Mouse (Mus musculus) layer of hippocampus, postnatal 36 days (tissue): ENCODE measurements around the gene Ryr3. TPM values are rescaled to one million over a fixed set of nuclear protein-coding genes. Genes with fewer than 3 reads are reported as not detected.

ENCODE experiments used
- DNase-seq, 2 experiments: peaks; one replicate each; pipeline ENCODE4 v3.0.0; 2022
- total RNA-seq, 2 experiments: library from RNA; stranded (reverse); gene quantifications; 2 replicates each; pipeline ENCODE4 v1.2.3; 2021

The Ryr3 gene
- total RNA-seq, 2 experiments from 2014 or later: 70.0 to 81.5 TPM

DNA sequence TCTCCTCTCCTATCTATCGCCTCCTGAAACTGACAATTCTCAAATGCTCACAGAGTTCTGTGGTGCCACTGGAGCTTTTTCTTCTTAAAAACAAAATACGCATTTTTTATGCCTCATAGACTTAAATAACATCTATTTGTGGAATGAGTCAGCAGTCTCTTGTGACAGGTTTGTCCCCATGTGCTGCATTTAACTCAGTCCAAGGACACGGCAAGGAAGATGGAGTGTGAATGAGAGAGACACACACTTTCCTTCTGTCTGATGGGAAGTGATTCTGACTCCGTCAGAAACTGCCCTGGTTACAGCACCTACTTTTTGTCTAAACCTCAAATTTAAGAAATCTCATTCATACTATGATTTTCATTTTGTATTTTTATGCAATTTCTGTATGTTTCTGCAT is 306.3 kb downstream of the Ryr3 start:
- no peak for DNase-seq

GRCm38 (mm10) chr2:112909142-112909541 is 307.8 kb downstream of the Ryr3 start:
- no peak for DNase-seq

- DNase-seq: no peak
These were observed 316.1 kb downstream of the Ryr3 start for GRCm38 (mm10) chr2:112900747-112901146.

GRCm38 (mm10) chr2:112884456-112885114 is 332.3 kb downstream of the Ryr3 start:
- no peak for DNase-seq

GRCm38 (mm10) chr2:112881805-112882204 is 335.1 kb downstream of the Ryr3 start:
- DNase-seq: no peak

DNA sequence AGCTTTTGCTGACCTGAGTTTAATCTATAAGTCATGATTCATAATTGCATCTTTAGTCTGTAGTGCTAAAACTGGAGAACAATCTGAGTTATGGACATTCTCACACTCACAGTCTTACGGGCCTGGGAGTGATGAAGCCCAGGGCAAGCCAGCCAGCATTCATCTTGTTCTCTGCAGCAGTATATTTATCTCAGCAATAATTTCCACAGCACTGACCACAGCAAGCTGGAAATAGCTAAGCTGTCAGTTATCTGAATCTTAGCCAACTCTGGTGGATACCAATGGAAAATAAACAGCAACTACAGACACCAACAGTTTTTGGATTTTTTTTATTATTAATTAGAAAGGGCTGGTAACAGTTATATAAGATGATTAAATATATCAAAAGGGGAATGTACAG is 335.5 kb downstream of the Ryr3 start:
- no peak for DNase-seq

DNA sequence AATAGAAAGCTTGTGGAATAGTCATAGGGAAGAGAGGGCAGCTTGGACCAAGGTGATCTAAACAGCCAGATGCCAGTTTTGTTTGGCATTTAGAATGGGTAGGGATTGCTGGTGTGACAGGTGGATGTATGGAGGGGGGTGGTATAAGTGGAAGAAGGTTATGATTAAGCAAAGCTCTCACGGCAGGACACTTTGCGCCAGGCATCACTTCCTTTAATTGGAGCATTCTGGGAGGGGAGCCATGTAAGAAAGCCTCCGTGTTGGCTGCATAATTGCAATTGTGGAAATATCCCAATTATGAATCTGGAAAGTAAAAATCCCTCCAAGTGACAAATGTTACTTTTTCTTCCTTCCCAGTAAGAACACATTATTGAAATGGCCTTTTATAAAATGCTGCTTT is 339.5 kb downstream of the Ryr3 start:
- peak; percentile 8 to 18 for DNase-seq

GRCm38 (mm10) chr2:112866043-112866551 is 350.8 kb downstream of the Ryr3 start:
- DNase-seq: no peak

GRCm38 (mm10) chr2:112861792-112862191 is 355.1 kb downstream of the Ryr3 start:
- no peak for DNase-seq

DNA sequence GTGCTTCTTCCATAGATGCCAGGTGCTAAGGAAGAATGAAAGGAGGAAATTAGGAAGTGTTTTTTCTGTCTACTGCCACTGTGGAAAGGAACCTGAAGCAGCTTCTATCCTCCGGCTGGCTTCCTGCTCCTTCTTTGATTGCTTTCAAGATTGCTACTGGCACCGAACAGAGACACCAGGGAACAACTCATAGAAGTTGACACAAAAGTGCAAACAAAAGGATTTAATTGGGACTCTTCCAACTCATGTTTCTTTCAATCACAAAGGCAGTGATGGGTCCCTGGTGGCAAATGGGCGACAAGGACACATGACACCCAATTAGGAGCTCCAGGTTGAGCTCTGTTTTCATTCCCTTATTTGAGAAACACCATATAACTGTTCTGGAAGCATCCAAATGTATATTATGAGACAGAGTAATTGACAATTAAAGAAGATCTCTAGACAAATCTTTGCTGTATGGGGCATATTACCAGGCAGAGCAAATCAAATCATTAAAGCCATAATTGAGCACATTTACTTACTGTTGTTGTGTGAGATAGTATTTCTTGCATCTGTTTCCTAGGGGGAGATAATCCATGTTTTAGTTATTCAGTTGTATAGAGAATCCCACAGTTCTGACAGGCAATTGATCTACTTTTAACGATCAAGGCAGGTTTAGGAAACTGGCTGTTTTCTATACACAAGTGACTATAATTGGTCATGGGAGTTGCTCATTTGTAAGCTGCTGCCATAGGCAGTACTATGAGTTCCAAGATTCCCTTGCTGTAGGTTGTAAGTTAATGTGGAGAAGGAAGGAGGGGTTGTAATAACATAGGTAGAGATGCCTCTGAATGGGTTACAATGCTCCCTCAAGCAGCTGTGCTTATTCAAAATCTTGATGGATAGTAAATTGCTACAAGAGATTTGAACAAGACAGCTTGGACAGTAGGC is 371.0 kb downstream of the Ryr3 start:
- DNase-seq: no peak

- no peak for DNase-seq
These were observed 374.0 kb downstream of the Ryr3 start for GRCm38 (mm10) chr2:112842877-112843276.

DNA sequence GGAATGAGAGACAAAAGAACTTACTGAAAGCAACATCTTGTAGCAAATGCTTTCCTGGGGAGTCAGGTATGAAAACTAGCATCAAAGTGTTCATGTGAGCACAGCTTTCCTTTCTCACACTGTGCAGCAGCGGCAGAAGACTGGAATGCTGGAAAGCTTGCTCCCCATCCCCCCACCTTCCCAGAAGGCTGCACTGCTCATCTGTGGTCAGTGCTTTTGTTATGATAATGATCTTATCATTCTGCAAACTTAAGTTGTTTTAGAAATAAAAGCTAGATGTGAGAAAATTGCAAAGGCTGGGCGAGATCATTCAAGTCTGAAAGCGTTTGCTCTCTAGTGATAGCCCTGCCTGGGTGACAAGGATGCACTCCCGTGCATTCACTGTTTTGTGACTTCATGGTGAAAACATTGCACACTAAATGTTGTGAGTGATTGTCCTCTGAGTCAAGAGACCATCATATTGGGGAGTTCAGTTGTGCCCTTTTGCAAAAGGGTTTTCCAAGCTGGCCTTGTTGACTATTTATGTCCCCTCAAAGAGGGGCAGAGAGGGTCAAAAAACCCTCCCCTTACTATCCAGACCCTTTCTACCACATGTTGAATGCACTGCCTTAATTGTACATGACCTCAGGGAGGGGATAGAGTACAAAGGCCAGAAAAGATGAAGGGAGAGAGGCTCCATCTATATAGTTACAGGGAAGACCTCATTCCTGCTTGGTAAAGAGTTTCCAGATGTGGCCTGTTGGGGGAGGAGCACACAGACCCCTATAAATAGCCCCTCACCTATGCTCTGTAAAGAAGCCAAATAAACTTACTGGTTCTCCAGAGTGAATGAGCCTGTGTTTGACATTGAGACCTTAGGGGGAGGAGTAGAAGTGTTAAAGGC is 385.2 kb downstream of the Ryr3 start:
- no peak for DNase-seq

DNA sequence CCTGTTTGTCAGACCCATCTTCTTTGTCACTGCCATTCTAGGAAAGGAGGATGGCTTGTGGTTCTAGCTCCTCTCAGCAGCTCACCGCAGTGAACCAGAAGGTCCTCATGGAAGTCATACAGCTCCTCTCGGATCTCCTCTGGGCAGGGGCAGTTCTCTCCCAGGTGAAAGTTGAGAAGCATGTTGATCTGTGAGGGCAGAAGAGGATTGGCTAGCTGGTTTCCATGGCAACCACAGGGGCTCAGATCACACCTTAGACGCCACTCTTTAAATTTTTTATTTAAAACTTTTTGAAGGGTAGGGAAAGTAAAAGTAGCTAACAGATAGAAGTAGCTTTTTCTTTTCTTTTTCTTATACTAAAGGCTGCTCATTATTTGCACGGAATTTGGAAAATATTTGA is 390.3 kb downstream of the Ryr3 start:
- DNase-seq: no peak

DNA sequence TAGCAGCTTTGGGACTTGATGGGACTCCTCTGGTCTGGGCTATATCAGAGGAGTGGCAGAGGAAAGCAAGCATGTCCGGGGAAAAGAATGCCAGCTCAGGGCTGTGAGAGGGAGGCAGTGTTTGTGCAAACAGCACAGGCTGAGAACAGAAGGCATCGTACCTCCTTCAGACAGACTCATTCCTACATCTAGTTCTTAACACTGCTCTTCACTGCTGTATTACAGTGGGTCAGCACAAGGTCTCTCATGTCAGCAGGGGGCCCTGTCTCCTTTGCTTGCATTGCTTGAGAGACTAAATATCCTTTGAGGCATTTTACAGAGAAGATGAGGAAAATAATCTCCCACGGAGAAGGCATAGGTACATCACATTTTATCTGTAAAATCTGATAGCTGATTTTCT is 394.2 kb downstream of the Ryr3 start:
- DNase-seq: peak in 1 of 2 experiments; percentile 12

GRCm38 (mm10) chr2:112819059-112819458 is 397.8 kb downstream of the Ryr3 start:
- no peak for DNase-seq

DNA sequence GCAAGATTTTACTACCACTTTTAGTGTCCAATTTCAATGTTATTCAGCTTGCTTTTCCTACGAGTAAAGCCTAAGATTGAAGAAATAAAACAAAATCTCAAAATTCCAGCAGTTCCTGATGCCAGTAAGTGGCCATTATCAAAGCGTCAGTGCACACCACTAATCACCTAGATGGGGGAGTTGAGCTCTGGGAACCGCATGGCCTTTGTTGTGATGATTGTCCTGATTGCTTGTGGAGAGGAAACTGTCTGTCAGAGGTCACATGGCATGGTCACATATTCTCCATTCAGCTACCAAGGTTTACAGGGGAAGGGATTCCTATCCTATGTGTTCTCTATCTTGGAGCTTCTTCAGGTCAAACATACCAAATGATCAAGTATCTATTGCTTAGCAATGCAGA is 399.9 kb downstream of the Ryr3 start:
- no peak for DNase-seq

GRCm38 (mm10) chr2:112815960-112816359 is 400.9 kb downstream of the Ryr3 start:
- DNase-seq: no peak

DNA sequence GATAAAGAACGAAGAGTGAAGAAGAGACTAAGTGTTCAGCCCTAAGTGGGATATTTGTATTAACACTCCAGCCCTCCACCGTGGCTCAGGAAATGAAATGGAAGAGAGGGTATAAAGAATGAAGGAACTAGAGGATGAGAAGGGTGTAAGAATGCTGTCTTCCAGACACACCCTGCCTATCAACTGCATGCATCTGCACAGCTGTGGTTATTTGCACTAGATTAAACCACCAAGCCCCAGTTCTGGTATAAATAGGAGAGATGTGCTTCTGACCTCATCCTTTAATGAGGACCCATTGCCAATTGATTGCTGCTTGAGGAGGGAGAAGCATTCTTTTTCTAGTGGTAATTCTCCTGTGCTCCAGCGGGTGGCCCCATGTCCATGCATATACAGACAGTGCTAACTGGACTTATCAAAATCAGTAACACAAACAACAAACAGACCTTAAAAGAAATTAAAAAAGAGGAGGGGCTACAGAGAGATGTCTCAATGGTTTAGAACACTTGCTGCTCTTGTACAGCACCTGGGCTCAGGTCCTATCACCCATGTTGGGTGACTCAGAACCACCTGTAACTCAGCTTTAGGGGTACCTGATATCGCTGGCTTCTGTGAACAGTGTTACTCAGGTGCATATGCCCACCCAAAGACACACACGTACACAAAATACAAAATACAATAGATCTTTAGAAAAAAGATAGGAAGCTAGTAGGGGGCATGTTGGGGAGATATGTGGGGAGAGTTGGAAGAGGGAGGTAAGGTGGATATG is 404.1 kb downstream of the Ryr3 start:
- no peak for DNase-seq

- no peak for DNase-seq
These were observed 410.9 kb downstream of the Ryr3 start for GRCm38 (mm10) chr2:112806015-112806414.

GRCm38 (mm10) chr2:112799995-112800353 is 416.9 kb downstream of the Ryr3 start:
- DNase-seq: peak; percentile 50 to 61

- no peak for DNase-seq
These were observed 417.4 kb downstream of the Ryr3 start for GRCm38 (mm10) chr2:112799351-112799994.
